Mouse (Mus musculus): ENCODE results near the gene Aqp9. TPM values are rescaled to one million over a fixed set of nuclear protein-coding genes. Genes with fewer than 3 reads are reported as not detected.

The Aqp9 gene
- polyA plus RNA-seq, 1 experiment from 2014 or later, result 0.93 TPM

DNA sequence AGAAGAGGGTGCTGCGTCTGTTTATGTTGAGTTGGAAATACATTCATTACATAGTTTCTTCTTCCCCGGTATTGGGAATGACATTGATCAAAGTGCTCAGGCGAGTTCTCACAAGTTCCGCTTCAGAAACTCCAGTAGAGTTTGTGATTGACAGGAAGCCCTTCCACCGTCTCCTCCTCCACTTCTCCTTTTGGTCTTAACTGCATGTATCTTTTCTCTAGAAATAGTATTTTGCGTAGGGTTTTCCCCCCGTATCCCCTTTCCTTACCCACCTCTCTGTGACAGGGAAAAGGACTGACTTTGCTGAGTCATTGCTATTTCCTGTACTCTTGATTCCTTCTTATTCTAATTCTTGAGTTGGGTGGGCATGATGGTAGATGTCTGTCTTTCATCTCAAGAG is 18.9 kb upstream of the Aqp9 start:
- no peak overlapping the region for H3K27ac ChIP-seq
- H3K4me3 ChIP-seq (replicated peaks), result no peak overlapping the region
- no peaks in the 10 kb centered on the region for H3K4me1 ChIP-seq
- no peaks in the 10 kb centered on the region for H3K9me3 ChIP-seq
- no peaks in the 10 kb centered on the region for H3K36me3 ChIP-seq (replicated peaks)
- ATAC-seq (ENCODE audit: low FRiP score), result no peak
- WGBS, result 92% methylated on average over 7 of the region's 7 CpGs
- H3K27me3 ChIP-seq, result no peaks in the 10 kb centered on the region
- H3K9ac ChIP-seq, result no peak overlapping the region
- no peak overlapping the region for H3K4me2 ChIP-seq

GRCm38 (mm10) chr9:71185823-71186222 is 17.3 kb upstream of the Aqp9 start:
- Histone ChIP-seq H3K4me3 (replicated peaks) (no peak overlapping the region), H3K4me1 (no peaks in the 10 kb centered on the region), H3K36me3 (replicated peaks) (no peaks in the 10 kb centered on the region), H3K4me2 (no peak overlapping the region), H3K9ac (no peak overlapping the region), H3K27ac (no peak overlapping the region), H3K27me3 (no peaks in the 10 kb centered on the region), H3K9me3 (no peaks in the 10 kb centered on the region)
- WGBS, result 88% methylated on average over 2 of the region's 2 CpGs
- no peak for ATAC-seq (ENCODE audit: low FRiP score)

DNA sequence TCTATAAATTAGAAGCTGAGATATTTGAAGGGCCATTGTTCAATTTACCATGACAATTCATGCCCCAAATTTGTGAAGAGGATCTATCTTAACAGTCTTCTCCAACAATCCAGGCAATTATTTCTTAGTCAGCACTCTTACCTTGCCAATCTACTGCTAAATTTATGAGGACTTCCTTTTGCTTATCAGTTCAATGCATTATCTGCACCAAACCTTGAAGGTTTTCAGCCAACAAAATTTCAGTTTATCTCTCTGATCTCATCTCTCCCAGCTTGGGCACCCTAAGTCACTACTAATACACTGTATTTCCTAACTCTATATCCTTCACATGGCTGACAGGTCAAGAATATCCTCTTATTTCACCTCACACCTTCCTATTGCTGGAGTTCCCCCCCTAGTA is 16.8 kb upstream of the Aqp9 start:
- H3K4me1 ChIP-seq, result no peaks in the 10 kb centered on the region
- H3K4me3 ChIP-seq (replicated peaks), result no peak overlapping the region
- no peaks in the 10 kb centered on the region for H3K36me3 ChIP-seq (replicated peaks)
- no peak overlapping the region for H3K4me2 ChIP-seq
- ATAC-seq (ENCODE audit: low FRiP score), result no peak
- H3K9ac ChIP-seq, result no peak overlapping the region
- H3K27me3 ChIP-seq, result no peaks in the 10 kb centered on the region
- H3K27ac ChIP-seq, result no peak overlapping the region
- no peaks in the 10 kb centered on the region for H3K9me3 ChIP-seq

DNA sequence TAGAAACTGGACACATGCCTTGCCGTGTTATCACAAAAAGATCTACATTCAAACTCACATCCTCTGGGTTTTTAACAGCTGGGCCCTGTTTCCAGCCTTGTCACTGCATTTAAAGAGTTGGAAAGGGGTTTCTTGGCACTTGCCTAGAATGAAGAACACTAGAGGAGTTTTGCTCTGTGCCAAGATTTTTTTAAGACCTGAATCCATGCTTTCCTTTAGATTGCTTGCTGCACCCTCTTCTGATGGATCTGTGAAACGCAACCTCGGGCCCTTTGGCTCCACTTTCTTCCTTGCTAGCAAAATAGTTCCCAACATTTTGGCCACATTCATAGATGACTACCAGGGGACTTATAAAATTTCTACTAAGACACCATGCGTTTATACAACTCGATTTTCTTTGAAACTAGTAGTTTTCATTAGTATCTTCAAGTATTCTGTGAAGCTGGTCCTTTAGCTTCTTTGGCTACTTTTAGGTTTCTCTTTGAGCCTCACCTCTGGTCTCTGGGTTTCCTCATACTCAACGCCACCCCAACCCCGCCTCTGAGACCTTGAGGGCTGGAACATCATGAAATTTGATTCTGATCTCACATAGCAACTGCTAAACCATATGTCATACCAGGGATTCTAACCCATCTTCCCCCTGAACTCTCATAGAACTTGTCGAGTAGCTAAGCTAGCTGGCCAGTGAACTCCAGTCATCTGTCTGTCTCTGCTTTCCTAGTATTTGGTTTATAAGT is 11.7 kb upstream of the Aqp9 start:
- no peaks in the 10 kb centered on the region for H3K9me3 ChIP-seq
- no peak overlapping the region for H3K9ac ChIP-seq
- no peaks in the 10 kb centered on the region for H3K36me3 ChIP-seq (replicated peaks)
- no peaks in the 10 kb centered on the region for H3K4me1 ChIP-seq
- no peak overlapping the region for H3K4me2 ChIP-seq
- WGBS, result 82% methylated on average over 8 of the region's 8 CpGs
- H3K27me3 ChIP-seq, result no peaks in the 10 kb centered on the region
- no peak overlapping the region for H3K27ac ChIP-seq
- no peak for ATAC-seq (ENCODE audit: low FRiP score)
- no peak overlapping the region for H3K4me3 ChIP-seq (replicated peaks)

GRCm38 (mm10) chr9:71179276-71179896 is 10.9 kb upstream of the Aqp9 start:
- no peaks in the 10 kb centered on the region for H3K27me3 ChIP-seq
- no peaks in the 10 kb centered on the region for H3K36me3 ChIP-seq (replicated peaks)
- no peak overlapping the region for H3K4me3 ChIP-seq (replicated peaks)
- no peak overlapping the region for H3K9ac ChIP-seq
- no peaks in the 10 kb centered on the region for H3K9me3 ChIP-seq
- no peaks in the 10 kb centered on the region for H3K4me1 ChIP-seq
- no peak for ATAC-seq (ENCODE audit: low FRiP score)
- WGBS, result 82% methylated on average over 6 of the region's 6 CpGs
- no peak overlapping the region for H3K27ac ChIP-seq
- H3K4me2 ChIP-seq, result no peak overlapping the region

- no peaks in the 10 kb centered on the region for H3K36me3 ChIP-seq (replicated peaks)
- no peak overlapping the region for H3K4me3 ChIP-seq (replicated peaks)
- no peak overlapping the region for H3K27ac ChIP-seq
- no peak overlapping the region for H3K4me2 ChIP-seq
- H3K4me1 ChIP-seq, result no peaks in the 10 kb centered on the region
- 94% methylated on average over 1 of the region's 1 CpGs for WGBS
- no peak for ATAC-seq (ENCODE audit: low FRiP score)
- no peaks in the 10 kb centered on the region for H3K9me3 ChIP-seq
- H3K27me3 ChIP-seq, result no peaks in the 10 kb centered on the region
- H3K9ac ChIP-seq, result no peak overlapping the region
These were observed 7.2 kb upstream of the Aqp9 start for GRCm38 (mm10) chr9:71175686-71176085.

DNA sequence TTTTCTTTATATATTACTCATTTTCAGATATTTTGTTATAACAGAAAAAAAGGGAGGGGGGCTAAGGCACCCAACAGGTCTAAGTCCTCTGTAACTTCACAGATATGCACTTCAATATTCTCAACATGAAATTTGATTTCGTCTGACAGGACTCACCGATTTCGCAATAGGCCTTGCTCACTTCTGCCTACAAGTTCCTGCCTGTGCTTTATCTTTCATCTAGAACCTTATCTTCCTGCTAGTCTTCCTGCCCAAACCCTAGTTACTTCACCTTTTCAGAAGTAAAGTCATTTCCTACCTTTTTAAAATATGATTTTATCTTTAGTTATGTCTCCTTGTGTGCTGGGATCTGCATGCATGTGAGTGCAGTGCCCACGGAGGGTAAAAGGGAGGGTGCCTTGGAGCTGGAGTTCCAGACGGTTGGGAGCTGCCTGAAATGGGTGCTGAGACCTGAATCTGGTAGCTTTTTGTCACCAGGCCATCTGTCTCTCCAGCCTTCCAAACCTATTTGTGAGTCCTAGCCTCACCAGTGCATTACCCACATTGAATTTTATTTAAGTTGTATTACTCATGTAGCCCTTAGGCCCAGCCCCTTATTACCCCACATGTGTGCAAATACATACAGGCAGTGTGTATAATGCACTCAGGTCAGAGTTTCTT is 6.0 kb upstream of the Aqp9 start:
- no peaks in the 10 kb centered on the region for H3K27me3 ChIP-seq
- H3K9me3 ChIP-seq, result no peaks in the 10 kb centered on the region
- H3K4me1 ChIP-seq, result no peaks in the 10 kb centered on the region
- H3K9ac ChIP-seq, result no peak overlapping the region
- no peaks in the 10 kb centered on the region for H3K36me3 ChIP-seq (replicated peaks)
- no peak overlapping the region for H3K4me3 ChIP-seq (replicated peaks)
- WGBS, result 89% methylated on average over 5 of the region's 5 CpGs
- H3K4me2 ChIP-seq, result no peak overlapping the region
- H3K27ac ChIP-seq, result no peak overlapping the region
- ATAC-seq (ENCODE audit: low FRiP score), result no peak

DNA sequence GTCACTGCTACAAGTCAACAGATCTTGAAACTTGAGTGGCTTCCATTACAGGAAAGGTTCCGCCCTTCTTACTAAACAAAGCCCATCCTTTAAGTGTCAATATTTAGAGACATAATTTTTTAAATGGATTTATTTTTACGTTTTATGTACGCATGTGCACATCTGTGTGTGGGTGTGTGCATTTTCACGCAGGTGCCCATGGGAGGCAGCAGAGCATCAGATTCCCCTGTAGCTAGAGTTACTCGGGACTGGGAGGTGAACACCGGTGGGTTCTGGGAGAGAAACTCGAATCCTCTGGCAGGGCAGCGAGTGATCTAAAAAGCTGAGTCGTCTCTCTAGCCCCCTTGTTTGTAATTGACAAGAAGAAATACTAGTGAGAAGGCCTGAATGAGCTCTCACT is 5.1 kb upstream of the Aqp9 start:
- H3K4me3 ChIP-seq (replicated peaks), result no peak overlapping the region
- no peak overlapping the region for H3K27ac ChIP-seq
- no peak overlapping the region for H3K4me2 ChIP-seq
- H3K27me3 ChIP-seq, result no peaks in the 10 kb centered on the region
- peaks cover 4% of the 10 kb centered on the region; the same call in 1 of the 2 replicates for H3K4me1 ChIP-seq
- no peaks in the 10 kb centered on the region for H3K36me3 ChIP-seq (replicated peaks)
- no peak overlapping the region for H3K9ac ChIP-seq
- no peak for ATAC-seq (ENCODE audit: low FRiP score)
- H3K9me3 ChIP-seq, result no peaks in the 10 kb centered on the region
- WGBS, result 64% methylated on average over 9 of the region's 9 CpGs

- Histone ChIP-seq H3K9ac (no peak overlapping the region), H3K4me3 (replicated peaks) (no peak overlapping the region), H3K27me3 (no peaks in the 10 kb centered on the region), H3K27ac (peak overlapping the region; percentile 38), H3K9me3 (no peaks in the 10 kb centered on the region), H3K4me2 (no peak overlapping the region), H3K36me3 (replicated peaks) (no peaks in the 10 kb centered on the region), H3K4me1 (peaks cover 14% of the 10 kb centered on the region)
- 15% methylated on average over 2 of the region's 2 CpGs for WGBS
- no peak for ATAC-seq (ENCODE audit: low FRiP score)
These were observed 838 bp downstream of the Aqp9 start for GRCm38 (mm10) chr9:71167473-71168215.

DNA sequence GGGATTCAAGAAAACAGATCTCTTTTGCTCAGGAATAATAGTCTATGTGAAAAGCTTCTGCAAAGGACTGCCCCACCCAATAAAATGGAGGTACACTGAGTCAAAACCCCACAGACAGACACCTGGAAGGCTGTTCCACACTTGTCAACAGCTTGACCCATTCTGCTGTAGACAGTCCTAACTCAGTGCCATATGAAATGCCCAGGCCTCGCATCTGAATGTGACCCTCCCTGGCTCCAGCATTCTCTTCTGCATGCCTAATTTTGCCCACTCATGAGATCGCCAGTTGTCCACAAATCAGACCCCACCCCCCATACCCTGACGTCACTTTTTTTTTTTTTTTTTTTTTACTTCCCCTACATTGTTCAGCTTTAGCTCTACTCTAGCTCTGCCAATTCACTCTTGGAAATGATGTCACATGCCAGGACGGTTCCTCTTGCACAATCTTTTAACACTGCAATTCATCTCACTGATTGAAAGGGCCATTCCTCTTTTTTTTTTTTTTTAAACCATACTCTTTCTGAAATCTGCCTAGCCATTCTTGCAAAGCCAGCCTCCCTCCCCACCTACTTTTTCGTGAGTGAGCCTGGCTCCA is 1.5 kb downstream of the Aqp9 start:
- H3K4me1 ChIP-seq, result peaks cover 14% of the 10 kb centered on the region
- H3K9ac ChIP-seq, result no peak overlapping the region
- no peaks in the 10 kb centered on the region for H3K9me3 ChIP-seq
- ATAC-seq (ENCODE audit: low FRiP score), result no peak
- H3K27me3 ChIP-seq, result no peaks in the 10 kb centered on the region
- H3K27ac ChIP-seq, result peak overlapping the region; percentile 38; the same call in 1 of the 2 replicates
- no peaks in the 10 kb centered on the region for H3K36me3 ChIP-seq (replicated peaks)
- whole genome bisulfite sequencing, result 51% methylated on average over 5 of the region's 5 CpGs
- no peak overlapping the region for H3K4me2 ChIP-seq
- H3K4me3 ChIP-seq (replicated peaks), result no peak overlapping the region

- no peak overlapping the region for H3K4me2 ChIP-seq
- H3K27me3 ChIP-seq, result no peaks in the 10 kb centered on the region
- peaks cover 14% of the 10 kb centered on the region for H3K4me1 ChIP-seq
- no peak for ATAC-seq (ENCODE audit: low FRiP score)
- no peak overlapping the region for H3K4me3 ChIP-seq (replicated peaks)
- H3K36me3 ChIP-seq (replicated peaks), result no peaks in the 10 kb centered on the region
- H3K9me3 ChIP-seq, result no peaks in the 10 kb centered on the region
- H3K9ac ChIP-seq, result no peak overlapping the region
- WGBS, result 89% methylated on average over 5 of the region's 5 CpGs
- no peak overlapping the region for H3K27ac ChIP-seq
These were observed 2.3 kb downstream of the Aqp9 start for GRCm38 (mm10) chr9:71166019-71166705.

GRCm38 (mm10) chr9:71165510-71165909 is 3.0 kb downstream of the Aqp9 start:
- ATAC-seq (ENCODE audit: low FRiP score), result no peak
- 91% methylated on average over 2 of the region's 2 CpGs for WGBS

More at GRCm38 (mm10) chr9:71165510-71165909, 3.0 kb downstream of the Aqp9 start:
- H3K4me2 ChIP-seq, result no peak overlapping the region
- H3K36me3 ChIP-seq (replicated peaks), result no peaks in the 10 kb centered on the region
- H3K27me3 ChIP-seq, result no peaks in the 10 kb centered on the region
- no peak overlapping the region for H3K4me3 ChIP-seq (replicated peaks)
- no peak overlapping the region for H3K9ac ChIP-seq
- H3K27ac ChIP-seq, result no peak overlapping the region
- no peaks in the 10 kb centered on the region for H3K9me3 ChIP-seq
- H3K4me1 ChIP-seq, result peaks cover 14% of the 10 kb centered on the region

Data from forebrain, embryonic 12.5 days (tissue).